Mouse (Mus musculus): ENCODE measurements at regions not wholly inside any gene's neighbourhood (a gene's known extent, or its start where the extent isn't known, plus 50 kb on each side); places are given as distances from the start of the nearest gene placed in this dataset.

DNA sequence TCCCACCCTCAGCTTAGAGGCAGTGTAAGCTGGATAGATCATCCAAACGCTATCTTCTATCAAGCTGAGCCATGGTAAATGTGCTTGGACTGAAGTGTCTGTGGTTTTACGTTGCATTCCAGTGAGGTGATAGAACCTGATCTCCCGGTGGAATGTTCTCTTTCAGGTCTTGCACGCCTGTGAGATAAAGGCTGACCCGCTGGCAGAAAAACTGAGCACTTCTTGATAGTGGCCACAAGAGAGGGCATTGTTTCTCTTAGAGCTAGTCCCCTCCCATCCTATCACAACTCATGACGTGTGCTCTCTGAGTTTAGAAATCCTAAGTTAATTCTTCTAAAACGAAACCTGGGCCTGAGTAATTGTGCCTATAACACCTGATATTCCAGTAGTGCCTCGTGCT is 149.1 kb upstream of the Ccn2 start:
- ATAC-seq (ENCODE audit: low FRiP score, low read depth) = no peak
- 0 out of 2 replicates have a peak, but pooled peaks cover 3% of the 10 kb centered on the region for H3K9me3 ChIP-seq
- H3K27ac ChIP-seq = no peak overlapping the region
- H3K36me3 ChIP-seq = no peaks in the 10 kb centered on the region
- H3K4me1 ChIP-seq = peaks cover 15% of the 10 kb centered on the region
- H3K4me3 ChIP-seq = no peak overlapping the region
- WGBS = 71% methylated on average over 8 of the region's 8 CpGs
- H3K4me2 ChIP-seq (replicated peaks) = no peak overlapping the region
- no peaks in the 10 kb centered on the region for H3K27me3 ChIP-seq
- H3K9ac ChIP-seq = no peak overlapping the region

DNA sequence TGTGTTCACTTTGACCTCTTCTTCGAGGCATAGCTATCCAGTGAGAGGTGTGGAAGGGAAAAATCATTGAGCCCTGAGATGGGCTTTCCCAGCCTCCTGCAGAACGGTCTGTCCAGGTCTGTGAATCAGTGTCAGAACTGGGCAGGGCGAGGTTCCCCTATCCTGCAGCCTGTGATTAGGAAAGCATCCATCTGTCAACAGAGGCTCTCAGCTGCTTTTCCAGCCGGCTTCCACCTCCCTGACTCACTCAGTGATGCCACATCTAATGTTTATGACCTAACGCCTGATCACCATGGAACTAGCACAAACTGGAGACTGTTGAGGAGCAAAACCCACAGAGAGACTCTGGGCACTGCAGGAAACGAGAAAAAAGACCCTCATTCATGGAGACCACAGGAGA is 148.1 kb upstream of the Ccn2 start:
- WGBS = 50% methylated on average over 6 of the region's 6 CpGs
- Histone ChIP-seq H3K9me3 (0 out of 2 replicates have a peak, but pooled peaks cover 3% of the 10 kb centered on the region), H3K4me1 (peaks cover 15% of the 10 kb centered on the region), H3K36me3 (no peaks in the 10 kb centered on the region), H3K27me3 (no peaks in the 10 kb centered on the region), H3K4me3 (no peak overlapping the region), H3K27ac (peak overlapping the region; percentile 61; the same call in 1 of the 2 replicates), H3K9ac (no peak overlapping the region), H3K4me2 (replicated peaks) (no peak overlapping the region)
- no peak for ATAC-seq (ENCODE audit: low FRiP score, low read depth)

DNA sequence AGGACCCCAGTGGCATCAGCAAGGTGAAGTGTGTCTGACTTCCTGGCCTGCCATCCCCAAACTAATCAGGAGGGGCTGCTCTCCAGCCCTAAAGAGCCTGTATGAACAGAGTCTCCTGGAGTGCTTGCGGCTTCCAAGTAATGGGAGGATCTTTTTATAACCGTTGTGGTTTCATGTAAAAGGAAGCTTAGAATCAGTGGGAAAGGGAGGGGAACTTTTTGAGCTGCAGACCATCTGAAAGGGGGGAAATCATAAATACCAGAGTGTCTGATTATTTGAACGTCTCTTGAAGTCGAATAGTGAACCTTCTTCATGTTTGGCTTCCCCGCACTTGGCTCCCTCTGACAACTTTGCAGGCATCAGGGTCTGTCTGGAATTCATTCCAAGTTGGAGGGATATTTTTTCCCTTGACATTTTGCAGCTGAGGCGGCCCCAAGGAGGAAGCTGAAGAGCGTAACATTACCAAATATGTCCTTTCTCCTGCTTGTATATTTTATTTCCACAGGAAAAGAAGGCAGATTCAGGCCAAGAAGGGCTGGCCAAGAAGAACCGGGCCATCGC is 147.2 kb upstream of the Ccn2 start:
- H3K4me1 ChIP-seq = peaks cover 15% of the 10 kb centered on the region
- peak; percentile 78 for ATAC-seq (ENCODE audit: low FRiP score, low read depth)
- no peak overlapping the region for H3K4me2 ChIP-seq (replicated peaks)
- H3K9ac ChIP-seq = no peak overlapping the region
- 0 out of 2 replicates have a peak, but pooled peaks cover 3% of the 10 kb centered on the region for H3K9me3 ChIP-seq
- WGBS = 54% methylated on average over 9 of the region's 9 CpGs
- H3K27ac ChIP-seq = peak overlapping the region; percentile 61; the same call in 1 of the 2 replicates
- no peaks in the 10 kb centered on the region for H3K27me3 ChIP-seq
- no peaks in the 10 kb centered on the region for H3K36me3 ChIP-seq
- no peak overlapping the region for H3K4me3 ChIP-seq

DNA sequence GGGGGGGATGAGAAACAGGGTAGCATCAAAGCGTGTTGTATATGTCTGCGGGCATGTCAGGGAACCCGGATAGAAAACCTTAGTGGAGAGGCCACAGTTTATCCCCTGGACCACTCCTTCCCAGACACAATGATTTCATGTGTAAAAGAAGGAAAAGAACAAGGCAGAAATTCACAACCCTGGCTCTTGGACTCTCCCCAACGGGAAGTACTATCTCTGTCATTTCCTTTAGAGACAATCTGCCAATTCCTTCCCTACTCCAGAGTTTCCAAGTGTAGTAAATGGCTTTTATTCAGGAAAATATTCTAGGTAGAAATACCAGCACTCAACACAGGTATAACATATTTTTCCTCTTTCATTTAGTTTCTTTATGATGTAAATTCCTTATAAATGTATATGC is 141.7 kb upstream of the Ccn2 start:
- H3K36me3 ChIP-seq = no peaks in the 10 kb centered on the region
- ATAC-seq (ENCODE audit: low FRiP score, low read depth) = no peak

DNA sequence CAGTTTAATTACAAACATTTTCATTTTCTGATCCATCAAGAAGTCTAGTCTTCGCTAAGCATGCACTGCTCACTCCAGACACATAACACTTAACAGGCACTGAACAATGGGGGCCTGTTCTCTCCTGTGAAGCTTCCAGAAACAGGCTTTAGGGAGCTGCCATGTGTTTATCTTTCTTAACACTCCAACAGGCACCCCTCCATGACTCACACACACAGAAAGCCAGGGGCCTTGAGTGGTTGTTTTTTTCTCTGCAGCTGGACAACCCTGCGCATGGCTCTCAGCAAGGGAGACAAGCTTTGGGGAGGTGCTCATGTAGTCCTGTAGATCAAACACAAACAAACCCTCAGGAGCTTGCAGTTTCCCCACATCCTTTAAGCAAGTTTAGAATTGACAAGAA is 136.6 kb upstream of the Ccn2 start:
- Histone ChIP-seq H3K9me3 (no peaks in the 10 kb centered on the region), H3K4me1 (no peaks in the 10 kb centered on the region), H3K27ac (peak overlapping the region; percentile 59; the same call in 1 of the 2 replicates), H3K4me3 (no peak overlapping the region), H3K4me2 (replicated peaks) (no peak overlapping the region), H3K27me3 (no peaks in the 10 kb centered on the region), H3K36me3 (no peaks in the 10 kb centered on the region), H3K9ac (no peak overlapping the region)
- ATAC-seq (ENCODE audit: low FRiP score, low read depth) = peak; percentile 54
- 44% methylated on average over 2 of the region's 2 CpGs for WGBS

More for the DNA sequence above, 141.7 kb upstream of the Ccn2 start:
- Histone ChIP-seq H3K4me2 (replicated peaks) (no peak overlapping the region), H3K9ac (no peak overlapping the region), H3K9me3 (0 out of 2 replicates have a peak, but pooled peaks cover 3% of the 10 kb centered on the region), H3K27ac (no peak overlapping the region), H3K4me1 (no peaks in the 10 kb centered on the region), H3K27me3 (no peaks in the 10 kb centered on the region), H3K4me3 (no peak overlapping the region)
- 84% methylated on average over 4 of the region's 4 CpGs for WGBS

DNA sequence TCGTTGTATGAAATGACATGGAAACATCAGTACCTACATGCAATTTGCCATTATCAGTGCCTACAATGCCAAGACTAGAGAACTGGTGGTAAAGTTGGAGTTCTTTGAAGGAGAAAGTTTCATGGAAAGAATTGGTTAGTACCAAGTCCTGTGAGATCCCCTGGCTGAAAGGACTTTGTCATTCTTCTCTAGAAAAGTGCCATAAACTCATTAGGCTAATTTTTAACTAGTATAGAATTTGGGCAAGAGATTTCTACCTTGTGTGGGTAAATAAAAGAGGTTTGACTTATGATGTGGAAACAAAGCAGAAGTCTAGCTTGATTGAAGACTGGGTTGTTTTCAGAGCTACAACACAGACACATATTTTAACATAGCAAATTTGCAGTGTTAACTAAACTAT is 131.4 kb upstream of the Ccn2 start:
- H3K27me3 ChIP-seq = no peaks in the 10 kb centered on the region
- no peak overlapping the region for H3K4me2 ChIP-seq (replicated peaks)
- H3K4me1 ChIP-seq = no peaks in the 10 kb centered on the region
- WGBS = 91% methylated on average over 1 of the region's 1 CpGs
- no peaks in the 10 kb centered on the region for H3K9me3 ChIP-seq
- no peaks in the 10 kb centered on the region for H3K36me3 ChIP-seq
- ATAC-seq (ENCODE audit: low FRiP score, low read depth) = no peak
- H3K27ac ChIP-seq = no peak overlapping the region
- no peak overlapping the region for H3K4me3 ChIP-seq
- no peak overlapping the region for H3K9ac ChIP-seq

DNA sequence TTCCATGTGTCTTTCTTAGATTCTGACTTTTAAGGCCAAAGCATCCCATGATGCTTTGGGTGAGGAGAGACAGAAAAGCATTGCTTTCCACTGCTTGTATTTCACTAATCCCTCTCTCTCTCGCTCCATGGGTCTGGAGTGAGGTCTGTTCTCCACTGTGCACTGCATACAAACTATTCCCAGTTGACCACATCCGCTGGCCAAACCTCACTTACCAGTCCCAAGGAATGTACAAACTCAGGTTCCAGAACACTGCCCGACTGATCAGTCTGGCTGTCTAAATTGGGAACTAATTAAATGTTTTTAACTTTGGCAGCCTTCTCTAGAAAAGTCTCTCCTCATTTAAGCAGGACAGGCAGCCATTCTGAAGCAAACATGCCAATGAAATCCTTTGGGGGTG is 130.9 kb upstream of the Ccn2 start:
- WGBS = 68% methylated on average over 3 of the region's 3 CpGs
- no peaks in the 10 kb centered on the region for H3K9me3 ChIP-seq
- no peak overlapping the region for H3K4me2 ChIP-seq (replicated peaks)
- H3K9ac ChIP-seq = no peak overlapping the region
- no peaks in the 10 kb centered on the region for H3K27me3 ChIP-seq
- no peak overlapping the region for H3K4me3 ChIP-seq
- H3K27ac ChIP-seq = no peak overlapping the region
- ATAC-seq (ENCODE audit: low FRiP score, low read depth) = no peak
- H3K36me3 ChIP-seq = no peaks in the 10 kb centered on the region
- H3K4me1 ChIP-seq = no peaks in the 10 kb centered on the region

DNA sequence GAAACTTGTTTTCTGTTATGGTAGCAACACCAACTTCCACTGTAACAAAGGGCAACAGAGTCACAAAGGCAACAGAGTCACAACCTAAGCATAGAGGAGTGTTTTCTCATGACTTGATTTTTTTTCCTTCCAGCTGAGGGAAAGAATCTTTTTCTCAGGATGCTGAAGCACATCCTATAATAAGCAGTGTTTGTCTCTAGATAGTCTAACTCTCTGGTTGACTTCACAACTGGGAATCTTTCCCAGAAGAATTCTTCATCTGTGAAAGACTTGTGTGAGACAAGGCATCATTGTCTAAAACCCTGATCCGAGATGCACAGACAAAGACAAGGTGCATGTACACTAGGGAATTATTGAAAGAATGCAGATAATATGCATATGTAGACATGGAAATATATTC is 125.5 kb upstream of the Ccn2 start:
- Histone ChIP-seq H3K9me3 (no peaks in the 10 kb centered on the region), H3K27ac (no peak overlapping the region), H3K27me3 (no peaks in the 10 kb centered on the region), H3K4me2 (replicated peaks) (no peak overlapping the region), H3K36me3 (no peaks in the 10 kb centered on the region), H3K4me3 (no peak overlapping the region), H3K9ac (no peak overlapping the region), H3K4me1 (no peaks in the 10 kb centered on the region)
- no peak for ATAC-seq (ENCODE audit: low FRiP score, low read depth)
- WGBS = 85% methylated on average over 1 of the region's 1 CpGs

DNA sequence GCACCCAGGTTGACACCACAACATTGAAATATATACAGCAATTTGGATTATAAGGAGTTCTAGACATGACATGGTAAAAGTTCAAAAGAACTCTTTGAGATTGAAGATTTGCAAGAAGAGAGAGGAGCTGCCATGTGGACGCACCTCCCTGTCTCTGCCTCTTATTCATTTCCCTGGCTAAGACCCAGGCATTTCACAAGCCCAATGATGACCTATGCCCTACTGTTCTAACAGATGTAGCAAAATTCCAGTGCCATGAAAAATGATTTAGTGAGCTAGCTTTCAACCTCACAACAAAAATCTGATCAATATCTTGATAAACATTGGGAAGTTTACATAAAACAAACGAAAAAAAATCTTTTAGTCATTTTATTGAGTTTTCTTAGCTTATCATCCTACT is 123.7 kb upstream of the Ccn2 start:
- WGBS = 73% methylated on average over 2 of the region's 2 CpGs
- H3K4me2 ChIP-seq (replicated peaks) = no peak overlapping the region
- no peak for ATAC-seq (ENCODE audit: low FRiP score, low read depth)
- no peak overlapping the region for H3K9ac ChIP-seq
- no peaks in the 10 kb centered on the region for H3K36me3 ChIP-seq
- no peak overlapping the region for H3K4me3 ChIP-seq
- H3K27me3 ChIP-seq = no peaks in the 10 kb centered on the region
- no peaks in the 10 kb centered on the region for H3K9me3 ChIP-seq
- H3K4me1 ChIP-seq = 0 out of 2 replicates have a peak, but pooled peaks cover under 1% of the 10 kb centered on the region
- no peak overlapping the region for H3K27ac ChIP-seq

DNA sequence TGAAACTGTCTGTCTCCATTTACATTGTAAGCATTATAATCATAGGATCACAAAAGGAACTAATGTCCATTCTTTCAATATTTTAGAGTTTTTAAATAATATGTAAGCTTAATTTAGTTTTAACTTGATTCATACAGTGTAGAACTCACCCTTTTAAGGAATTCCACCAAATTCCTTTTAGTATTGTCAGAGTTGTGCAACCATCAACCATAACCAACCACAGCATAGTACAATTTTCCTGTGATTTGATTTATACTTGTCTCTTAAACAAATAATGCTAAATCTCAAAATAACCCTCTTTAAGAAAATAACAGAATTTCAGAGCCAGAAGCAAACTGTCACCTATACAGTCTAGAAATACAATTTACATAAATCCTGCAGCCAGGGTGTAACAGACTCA is 119.0 kb upstream of the Ccn2 start:
- no peak overlapping the region for H3K9ac ChIP-seq
- no peak overlapping the region for H3K4me3 ChIP-seq
- no peaks in the 10 kb centered on the region for H3K27me3 ChIP-seq
- H3K27ac ChIP-seq = no peak overlapping the region
- H3K4me1 ChIP-seq = peaks cover 6% of the 10 kb centered on the region; the same call in 1 of the 2 replicates
- no peak for ATAC-seq (ENCODE audit: low FRiP score, low read depth)
- no peaks in the 10 kb centered on the region for H3K36me3 ChIP-seq
- H3K9me3 ChIP-seq = no peaks in the 10 kb centered on the region
- no peak overlapping the region for H3K4me2 ChIP-seq (replicated peaks)

DNA sequence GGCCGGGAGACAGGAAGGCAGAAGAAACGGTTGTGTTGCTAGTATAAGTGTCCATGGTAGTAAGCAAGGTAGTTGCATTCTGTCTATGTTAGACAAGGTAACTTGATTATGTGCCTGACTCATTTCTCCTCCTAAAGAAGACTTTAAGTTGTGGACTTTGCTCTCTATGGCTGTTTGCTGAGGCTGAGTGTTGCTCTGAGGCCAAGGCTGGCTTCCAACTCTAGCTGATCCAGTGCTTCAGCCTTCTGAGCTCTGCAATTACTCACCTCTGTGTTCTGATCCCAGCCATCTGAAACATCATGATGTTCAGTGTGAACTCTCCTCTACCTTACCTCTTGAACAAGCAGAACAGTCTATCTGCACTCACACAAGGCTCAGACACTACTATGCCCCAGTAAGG is 116.7 kb upstream of the Ccn2 start:
- no peak overlapping the region for H3K27ac ChIP-seq
- H3K4me3 ChIP-seq = no peak overlapping the region
- 92% methylated on average over 2 of the region's 2 CpGs for WGBS
- no peaks in the 10 kb centered on the region for H3K36me3 ChIP-seq
- H3K4me1 ChIP-seq = peaks cover 18% of the 10 kb centered on the region
- ATAC-seq (ENCODE audit: low FRiP score, low read depth) = no peak
- H3K9me3 ChIP-seq = no peaks in the 10 kb centered on the region
- H3K27me3 ChIP-seq = no peaks in the 10 kb centered on the region
- no peak overlapping the region for H3K9ac ChIP-seq
- no peak overlapping the region for H3K4me2 ChIP-seq (replicated peaks)

DNA sequence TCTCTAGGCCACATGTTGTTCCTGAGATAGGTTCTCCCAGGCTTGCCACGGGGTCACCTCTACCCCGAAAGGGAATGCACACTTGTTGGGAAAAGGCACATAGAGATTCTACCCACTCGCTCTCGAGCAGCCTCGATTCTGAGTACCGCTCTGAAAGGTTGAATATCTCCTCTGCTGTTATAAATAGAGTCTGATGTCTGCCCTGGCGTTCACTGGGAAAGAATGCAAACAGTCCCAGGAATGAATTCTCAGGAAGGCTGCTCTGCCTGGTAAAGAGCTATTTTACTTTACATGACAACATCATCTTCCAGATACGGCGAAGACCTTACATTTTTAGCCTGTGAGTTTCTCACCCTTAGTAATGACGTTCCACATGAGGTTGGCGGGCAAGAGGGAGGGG is 116.1 kb upstream of the Ccn2 start:
- Histone ChIP-seq H3K36me3 (no peaks in the 10 kb centered on the region), H3K9me3 (no peaks in the 10 kb centered on the region), H3K4me1 (peaks cover 18% of the 10 kb centered on the region)

DNA sequence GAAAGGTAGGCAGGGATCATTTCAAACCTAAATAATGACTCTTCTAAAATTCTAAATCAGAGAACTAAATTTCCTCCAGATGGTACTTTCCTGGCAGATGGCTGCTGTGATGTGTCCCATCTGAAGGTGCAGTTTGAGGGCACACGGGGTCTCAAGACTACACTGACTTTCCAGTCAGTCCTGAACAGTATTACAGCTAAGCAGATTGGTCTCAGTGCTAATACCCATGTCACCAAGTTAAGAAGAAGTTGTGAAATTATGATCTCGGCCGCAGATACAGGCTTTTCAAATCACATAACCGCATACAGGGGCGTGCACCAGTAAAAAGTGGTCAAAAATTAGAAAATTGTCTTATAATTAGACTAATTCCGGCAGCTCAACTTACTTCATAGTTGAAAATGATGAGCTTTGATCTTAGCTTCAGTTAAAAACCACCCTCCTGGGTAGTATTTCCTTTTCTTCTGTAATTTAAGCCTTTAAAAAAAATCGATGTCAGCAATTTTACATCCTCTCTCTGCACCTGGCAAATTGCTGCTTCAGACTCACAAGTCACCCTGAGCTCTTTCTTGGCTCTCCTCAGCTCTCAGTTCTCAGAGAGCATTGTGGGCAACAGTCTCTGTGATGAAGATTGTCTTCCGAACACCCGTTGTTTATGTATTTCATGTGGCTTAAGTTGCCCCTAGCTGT is 113.2 kb upstream of the Ccn2 start:
- Histone ChIP-seq H3K36me3 (no peaks in the 10 kb centered on the region), H3K4me3 (no peak overlapping the region), H3K4me2 (replicated peaks) (no peak overlapping the region), H3K9me3 (no peaks in the 10 kb centered on the region), H3K4me1 (peaks cover 20% of the 10 kb centered on the region), H3K9ac (no peak overlapping the region), H3K27ac (no peak overlapping the region), H3K27me3 (no peaks in the 10 kb centered on the region)
- 57% methylated on average over 9 of the region's 9 CpGs for WGBS
- no peak for ATAC-seq (ENCODE audit: low FRiP score, low read depth)

More for the DNA sequence above, 116.1 kb upstream of the Ccn2 start:
- Histone ChIP-seq H3K27me3 (no peaks in the 10 kb centered on the region), H3K4me2 (replicated peaks) (no peak overlapping the region), H3K9ac (no peak overlapping the region), H3K4me3 (no peak overlapping the region), H3K27ac (no peak overlapping the region)
- no peak for ATAC-seq (ENCODE audit: low FRiP score, low read depth)
- WGBS = 81% methylated on average over 11 of the region's 11 CpGs

Measured in limb, embryonic 13.5 days (tissue).